Mouse (Mus musculus): Measurements from ENCODE around the gene Cth.

Gene Cth

DNA sequence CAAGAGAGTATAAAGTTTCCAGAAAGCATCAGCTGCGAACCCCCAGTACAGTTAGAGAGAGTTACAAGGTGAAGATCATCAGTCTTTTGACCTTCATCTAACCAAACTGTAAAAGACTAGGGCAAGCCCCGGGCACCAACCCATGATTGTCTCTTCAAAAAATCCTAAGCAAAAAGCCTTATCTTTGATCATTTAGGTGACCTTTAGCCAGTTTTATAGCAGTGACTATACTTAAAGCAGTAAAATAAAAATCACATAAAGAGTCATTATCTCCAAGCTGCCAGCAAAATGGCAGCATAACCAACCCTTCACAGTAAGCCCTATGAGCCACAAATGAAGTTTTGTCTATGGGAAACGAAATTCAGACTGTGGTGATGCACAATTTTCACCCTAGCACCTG is 14.6 kb downstream of the Cth start:
- DNase-seq (ENCODE audit: low spot score): no peak

DNA sequence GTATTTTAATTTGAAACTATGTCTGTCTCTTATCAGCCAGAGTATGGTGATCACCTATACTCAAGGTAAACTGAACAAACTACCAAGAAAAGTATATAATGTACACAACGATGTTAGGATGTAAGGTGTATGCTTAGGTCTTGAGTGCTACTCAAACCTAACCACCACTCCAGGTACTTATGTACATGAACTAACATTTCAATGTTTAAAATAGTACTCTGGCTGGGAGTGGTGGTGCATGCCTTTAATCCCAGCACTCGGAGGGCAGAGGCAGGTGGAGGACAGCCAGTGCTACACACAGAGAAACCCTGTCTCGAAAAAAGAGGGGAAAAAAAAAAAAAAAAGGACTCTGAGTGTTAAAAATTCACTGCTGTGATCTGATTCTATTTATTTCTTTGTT is 16.7 kb downstream of the Cth start:
- no peak for DNase-seq (ENCODE audit: low spot score)

DNA sequence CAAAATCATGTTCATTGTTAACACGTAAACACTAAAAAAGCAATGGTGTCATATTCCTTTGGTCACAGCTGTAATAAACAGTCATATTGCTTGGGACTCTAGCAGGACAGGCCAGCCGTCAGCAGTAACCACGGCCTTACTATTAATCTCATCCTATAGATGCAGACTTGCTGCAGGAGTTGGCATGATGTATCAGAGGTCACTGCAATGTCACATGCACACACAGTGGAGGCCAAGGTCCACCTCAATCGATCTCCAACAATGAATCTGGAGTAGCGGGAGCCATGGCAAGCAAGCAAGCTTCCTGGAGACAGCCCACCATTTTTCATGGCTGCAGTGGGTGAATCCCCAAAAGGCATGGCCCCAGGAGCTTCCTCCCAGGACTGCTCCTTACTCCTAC is 23.2 kb downstream of the Cth start:
- no peak for DNase-seq (ENCODE audit: low spot score)

DNA sequence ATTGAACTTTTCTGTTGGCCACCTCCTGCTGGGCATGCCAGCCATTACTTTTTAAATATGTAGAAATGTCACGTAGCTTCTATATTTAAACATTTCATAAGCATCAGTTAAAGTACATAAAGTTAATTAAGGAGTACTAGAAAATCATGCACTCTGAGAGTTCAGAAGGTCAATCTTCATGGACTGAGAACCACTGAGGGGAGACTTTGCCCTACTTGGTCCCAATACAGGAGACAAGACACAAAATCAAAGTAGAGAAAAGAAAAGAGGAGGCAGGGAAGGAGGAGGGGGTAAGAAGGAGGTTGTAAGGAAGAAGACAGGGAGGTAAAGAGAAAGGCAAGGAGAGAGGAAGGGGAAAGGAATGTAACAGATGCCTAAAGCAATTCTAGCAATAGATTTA is 24.9 kb downstream of the Cth start:
- DNase-seq (ENCODE audit: low spot score): no peak

DNA sequence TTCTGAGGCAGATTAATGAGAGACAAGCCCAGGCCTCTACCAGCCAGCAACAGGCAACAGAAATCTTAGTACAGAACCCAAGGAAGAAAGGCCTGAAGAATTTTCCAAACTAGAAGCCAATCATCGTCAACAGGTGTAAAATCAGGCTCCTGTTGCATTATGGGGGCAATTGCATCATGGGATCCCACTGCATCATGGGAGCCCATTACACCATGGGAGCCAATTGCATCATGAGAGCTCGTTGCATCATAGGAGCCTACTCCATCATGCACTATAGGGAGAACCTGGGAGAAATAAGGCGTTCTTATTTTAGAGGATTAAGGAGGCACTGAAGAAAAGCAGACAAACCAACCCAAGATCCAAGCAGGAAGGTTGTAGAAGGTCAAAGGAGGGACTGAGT is 27.2 kb downstream of the Cth start:
- no peak for DNase-seq (ENCODE audit: low spot score)

DNA sequence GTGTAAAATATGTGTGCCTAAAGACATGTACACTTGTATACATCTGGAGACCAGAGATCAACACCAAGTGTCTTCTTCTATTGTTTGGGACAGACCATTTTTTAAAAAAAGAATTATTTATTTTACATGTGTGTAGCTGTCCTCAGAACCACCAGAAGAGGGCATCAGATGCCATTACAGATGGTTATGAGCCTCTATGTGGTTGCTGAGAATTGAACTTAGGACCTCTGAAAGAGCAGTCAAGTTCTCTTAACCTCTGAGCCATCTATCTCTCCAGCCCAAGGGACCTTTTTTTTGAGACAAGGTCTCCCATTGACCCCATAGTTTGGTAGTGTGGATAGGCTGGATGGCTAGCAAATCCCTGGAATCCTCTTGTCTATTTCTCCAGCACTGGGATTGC is 33.1 kb downstream of the Cth start:
- DNase-seq (ENCODE audit: low spot score): no peak

DNA sequence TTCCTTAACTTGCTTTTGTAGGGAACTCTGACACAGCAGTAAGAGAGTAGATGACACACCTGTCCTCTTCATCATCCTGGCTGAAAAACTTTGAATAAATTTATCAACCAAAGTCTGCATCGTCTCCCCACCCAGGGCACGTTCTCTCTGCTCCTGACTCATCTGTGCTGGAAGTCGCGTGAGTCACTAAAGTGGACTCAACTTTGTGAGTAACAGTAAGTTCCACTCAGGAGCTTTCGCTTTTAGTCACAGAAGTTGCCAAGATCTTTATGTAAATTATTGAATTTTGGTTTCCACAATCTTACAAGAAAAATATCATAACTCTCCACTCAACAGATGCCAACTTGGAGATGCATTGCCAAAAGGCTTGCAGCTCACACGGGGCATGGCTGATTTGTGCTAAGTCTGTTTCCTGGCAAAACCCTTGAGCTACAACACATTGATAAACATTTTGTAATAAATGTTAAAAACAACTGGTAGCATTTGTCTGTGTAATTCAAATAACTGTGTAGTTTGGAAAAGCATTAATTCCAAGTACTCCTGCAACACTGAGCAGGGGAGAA is 40.7 kb downstream of the Cth start:
- DNase-seq (ENCODE audit: low spot score): no peak

DNA sequence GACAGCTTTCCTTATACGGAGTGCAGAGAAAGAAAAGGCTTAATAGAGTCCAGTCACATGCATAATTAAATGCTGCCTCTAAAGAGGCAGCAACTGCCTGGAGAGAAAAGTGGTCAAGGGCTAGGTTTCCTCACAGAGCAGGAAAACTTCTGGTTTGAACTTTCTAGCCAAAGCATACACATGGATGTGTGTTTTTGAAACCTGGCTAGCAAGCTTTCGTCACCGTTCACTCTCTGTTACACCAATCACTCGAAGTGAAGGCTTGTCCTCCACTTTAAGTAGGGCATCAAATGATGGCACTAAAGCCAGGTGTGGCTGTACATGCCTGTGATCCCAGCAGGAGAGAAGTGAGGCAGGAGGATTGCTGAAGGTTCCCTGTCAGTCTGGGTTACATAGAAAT is 41.8 kb downstream of the Cth start:
- DNase-seq (ENCODE audit: low spot score): no peak

DNA sequence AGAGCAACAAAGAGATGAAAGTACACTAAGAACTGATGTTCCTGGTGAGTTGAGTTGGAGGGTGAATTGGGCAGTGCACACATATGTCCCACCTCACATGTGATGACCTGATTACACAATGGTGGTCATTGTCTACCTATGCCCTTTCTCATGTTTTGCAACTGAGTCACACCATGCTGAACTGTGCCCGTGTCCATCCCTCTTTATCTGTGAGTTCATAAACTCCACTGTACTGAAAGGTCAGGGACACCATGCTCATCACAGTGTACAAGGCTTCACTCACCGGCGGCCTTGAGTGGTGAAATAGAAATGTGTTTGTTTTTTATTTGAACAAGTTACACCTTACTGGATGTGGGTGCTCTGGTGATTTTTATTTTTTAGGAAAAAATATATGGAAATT is 42.9 kb downstream of the Cth start:
- DNase-seq (ENCODE audit: low spot score): no peak

DNA sequence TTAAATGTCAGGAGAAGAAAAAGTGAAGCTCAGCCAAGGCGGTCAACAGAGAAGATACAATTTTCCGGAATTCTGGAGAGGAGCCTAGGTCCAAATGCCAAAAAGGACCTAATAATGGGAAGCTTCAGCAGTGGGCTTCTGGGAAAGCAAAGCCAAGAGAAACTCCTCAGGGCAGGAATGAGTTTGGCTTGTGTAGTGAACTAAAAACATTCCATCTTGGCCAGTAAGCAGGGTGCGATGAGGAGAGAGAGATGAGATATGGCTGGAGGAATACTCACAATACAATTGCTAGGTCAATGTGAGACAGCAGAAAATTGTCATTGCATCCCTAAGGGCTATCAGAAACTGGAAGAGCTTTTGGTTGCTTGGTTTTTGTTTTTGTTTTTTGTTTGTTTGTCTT is 43.9 kb downstream of the Cth start:
- DNase-seq (ENCODE audit: low spot score): no peak

DNA sequence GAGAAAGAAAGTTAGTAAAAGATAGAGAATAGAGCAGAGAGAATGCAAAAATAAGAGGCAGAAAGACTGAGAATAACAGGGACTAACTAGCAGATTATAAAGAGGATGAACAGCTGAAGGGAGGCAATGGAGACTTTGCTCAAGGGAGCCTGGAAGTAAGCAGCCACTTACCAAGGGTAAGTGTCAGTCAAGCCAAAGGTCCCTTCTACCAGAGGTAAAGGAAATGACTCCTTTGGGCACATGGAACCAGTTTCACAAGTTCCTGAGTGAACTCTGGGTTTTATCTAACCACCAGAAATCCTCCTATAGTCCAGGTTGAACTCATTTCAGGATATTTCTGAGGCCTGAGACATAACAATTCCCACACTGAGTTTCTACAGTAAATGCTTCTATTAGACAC is 47.0 kb downstream of the Cth start:
- no peak for DNase-seq (ENCODE audit: low spot score)

DNA sequence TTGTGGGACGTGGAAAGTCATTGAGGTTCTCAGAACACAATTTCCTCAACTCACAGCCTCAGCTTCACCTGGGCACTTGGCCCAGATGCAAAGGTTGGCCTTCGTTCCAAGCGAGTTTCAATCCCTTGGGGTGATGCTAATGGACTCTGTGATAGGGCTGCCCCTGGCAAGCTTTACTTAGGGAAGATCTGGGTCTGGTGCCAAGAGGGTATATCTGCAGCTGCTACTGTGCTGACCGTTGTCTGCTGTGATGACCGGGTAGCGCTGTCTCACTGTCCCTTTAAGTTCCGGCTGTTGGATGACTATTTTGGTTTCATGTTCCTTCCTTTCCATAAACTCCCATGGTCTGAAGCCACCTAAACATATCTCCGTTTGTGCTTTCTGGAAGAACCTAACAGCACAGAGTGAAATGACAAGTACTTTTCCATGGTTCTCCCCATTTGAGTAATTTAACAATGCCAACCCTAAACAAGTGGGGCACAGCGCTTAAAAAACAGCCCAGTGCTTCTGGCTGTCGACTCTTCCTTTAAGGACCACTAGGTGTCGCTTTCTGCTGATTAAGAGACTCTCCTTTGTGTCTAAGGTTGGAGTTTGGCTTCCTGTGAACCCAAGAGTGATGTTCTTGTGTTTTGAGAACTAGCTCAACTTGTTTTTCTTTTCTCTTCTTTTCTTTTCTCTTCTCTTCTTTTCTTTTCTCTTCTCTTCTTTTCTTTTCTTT is 48.3 kb downstream of the Cth start:
- DNase-seq (ENCODE audit: low spot score): peak; percentile 36

DNA sequence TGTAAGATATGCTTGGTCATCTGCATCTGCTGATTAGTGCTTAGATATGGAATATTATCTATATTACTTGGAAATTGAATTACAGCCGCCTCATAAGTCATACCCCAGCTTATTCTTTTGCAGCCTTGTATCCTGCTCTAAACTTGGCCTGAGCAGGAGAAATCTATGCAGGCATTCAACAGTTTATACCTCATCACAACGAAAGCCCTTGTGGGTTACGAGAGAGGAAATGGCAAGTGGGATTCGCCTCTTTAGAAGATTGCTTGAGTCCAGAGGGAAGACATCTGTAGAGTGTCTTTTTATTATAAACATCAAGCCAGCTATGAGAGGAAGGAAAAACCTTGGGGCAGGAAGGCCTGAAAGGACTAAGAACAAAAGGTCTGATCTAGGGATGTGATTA is 52.0 kb downstream of the Cth start:
- no peak for DNase-seq (ENCODE audit: low spot score)

DNA sequence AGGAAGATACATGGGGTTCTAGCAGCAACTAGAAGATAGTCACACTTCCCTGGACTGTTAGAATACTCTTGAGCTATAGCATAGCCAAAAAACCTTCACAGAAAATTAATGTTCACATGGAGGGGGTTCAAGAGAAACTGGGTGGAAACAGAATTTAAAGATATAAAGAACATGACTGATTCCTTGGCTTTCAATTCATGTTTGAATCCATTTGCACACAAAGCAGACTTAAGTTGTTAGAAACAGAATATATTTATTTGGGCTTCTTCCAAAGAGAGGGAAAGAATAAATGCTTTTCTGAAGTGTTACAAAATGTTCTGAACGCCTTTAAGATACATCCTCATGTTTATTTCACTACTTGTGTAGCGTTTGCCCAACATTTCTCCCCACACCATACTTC is 57.0 kb downstream of the Cth start:
- no peak for DNase-seq (ENCODE audit: low spot score)

DNA sequence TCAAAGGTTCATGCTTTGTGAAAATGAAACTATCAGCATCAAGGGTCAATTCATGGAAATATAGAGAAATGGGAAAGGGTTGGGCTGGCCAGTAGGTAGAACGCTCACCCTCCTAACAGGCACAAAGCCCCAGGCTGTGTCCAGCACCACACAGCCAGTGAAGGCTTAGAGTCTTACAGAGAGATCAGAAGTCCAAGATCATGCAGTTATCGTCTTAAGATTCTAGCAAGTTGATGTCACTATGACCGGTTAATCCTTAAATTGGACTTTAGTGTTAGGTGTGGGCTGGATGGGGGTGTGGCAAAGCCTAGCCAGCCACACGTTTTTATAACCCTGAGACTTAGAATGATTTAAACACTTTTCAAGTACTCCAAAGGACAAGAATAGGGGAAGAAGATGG is 58.6 kb downstream of the Cth start:
- no peak for DNase-seq (ENCODE audit: low spot score)

DNA sequence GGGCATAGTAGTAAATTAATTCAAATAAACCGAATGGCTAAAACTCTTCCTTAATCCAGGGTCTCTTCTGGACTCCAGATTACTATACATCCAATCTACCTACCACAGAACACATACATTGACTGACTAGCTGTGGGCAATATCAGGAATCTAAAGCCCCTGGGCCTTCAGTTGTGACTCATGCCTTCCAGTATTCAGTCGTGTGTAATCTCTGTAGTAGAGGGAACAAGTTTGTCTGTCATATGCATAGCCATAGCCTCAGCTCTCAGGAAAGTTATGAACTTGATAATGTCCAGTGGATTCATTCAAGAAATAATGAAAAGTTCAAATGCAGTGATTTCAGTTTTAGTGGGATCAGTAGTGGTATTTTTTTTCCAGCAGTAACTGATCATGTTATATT is 59.0 kb downstream of the Cth start:
- DNase-seq (ENCODE audit: low spot score): no peak

DNA sequence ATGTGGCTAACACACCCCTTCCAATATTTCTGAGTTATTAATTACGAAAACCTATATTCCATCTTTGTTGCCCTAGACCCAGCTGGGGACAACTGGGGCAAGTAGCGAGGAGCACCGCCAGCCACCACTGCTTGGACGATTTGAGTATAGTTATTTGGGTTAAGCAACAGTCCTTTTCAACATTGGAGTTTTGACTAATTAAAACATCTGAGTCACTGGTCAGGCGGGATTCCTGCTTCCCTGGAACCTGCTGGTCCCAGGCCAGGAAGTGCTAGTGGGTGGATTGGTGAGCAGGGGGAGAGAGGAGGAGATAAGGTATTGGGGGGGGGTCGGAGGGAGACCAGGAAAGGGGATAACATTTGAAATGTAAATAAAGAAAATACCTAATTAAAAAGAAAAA is 59.4 kb downstream of the Cth start:
- no peak for DNase-seq (ENCODE audit: low spot score)

DNA sequence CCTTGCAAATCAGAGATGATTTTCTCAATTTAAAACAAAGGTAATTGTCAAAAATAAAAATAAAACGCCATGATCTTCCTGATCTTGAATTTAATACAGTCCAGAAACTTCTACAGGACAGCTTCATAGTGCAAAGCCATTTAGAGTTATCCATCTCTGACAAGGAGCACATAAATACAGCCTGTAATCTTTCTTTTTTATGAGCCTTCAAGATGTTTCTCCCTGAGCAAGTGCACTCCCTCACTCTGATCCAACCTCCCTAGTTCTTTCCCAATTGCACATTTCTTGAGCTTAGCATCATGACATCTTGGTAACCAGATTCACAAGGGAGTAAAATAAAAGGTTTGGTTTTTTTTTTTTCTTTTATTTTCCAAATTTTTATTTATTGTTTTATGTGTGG is 72.1 kb downstream of the Cth start:
- DNase-seq (ENCODE audit: low spot score): no peak

DNA sequence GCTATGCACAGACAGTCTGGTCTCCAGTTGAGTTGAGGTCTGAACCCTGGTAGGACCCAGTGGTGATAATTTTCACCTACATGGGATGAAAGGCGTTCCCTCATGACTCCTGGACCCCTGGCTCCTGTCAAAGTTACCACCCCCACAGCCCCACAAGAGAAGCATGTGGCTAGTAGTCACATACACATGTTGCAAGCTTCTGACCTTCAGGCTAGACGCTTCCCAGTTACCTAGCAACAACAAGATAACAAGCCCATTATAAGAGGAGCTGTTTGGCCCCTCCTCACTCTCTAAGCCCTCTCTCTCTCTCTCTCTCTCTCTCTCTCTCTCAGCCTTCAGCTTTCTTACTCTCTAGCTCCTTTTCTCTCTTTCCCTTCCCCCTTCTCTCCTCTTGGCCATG is 76.4 kb downstream of the Cth start:
- no peak for DNase-seq (ENCODE audit: low spot score)

DNA sequence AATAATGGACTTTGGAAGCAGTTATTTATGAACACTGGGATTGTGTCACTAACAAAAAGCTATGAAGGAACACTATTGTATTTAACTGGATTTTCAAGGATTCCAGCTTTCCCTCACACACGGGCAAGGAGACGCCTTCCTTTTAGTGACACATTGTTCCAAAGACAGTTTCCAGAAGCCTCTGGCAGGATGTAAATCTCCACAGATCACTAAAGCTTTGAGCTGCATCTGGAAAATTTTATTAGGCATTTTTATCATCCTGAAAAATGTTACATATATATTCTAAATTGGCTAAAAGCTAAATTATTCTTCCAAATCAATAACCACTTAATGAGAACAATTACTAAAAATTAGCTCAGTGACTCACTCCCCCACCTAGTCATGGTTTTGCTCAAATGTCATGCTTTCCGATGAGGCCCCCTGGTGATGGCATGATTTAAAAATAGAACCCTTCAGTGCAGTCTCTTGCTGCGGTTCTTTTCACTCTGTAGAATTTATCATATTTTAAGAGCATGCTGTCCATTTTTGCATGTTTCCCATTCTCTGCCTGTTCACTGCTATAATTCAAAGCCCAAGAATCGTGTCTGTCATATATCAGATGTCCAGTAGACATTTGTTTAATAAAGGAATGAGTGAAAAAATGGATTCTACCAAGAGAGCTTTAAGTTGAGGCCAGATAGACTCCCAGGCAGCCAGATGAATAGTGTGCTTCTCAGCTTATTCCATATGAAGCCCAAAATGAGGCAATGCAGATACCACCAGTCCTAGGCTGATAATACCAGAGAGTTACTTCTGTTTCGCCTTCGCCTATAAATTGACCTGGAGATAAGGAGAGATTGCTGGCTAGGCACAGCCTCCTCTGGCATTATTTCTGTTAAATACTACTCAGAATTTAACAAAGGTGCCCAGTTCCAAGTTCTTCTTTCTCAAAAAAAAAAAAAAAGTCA is 77.3 kb downstream of the Cth start:
- no peak for DNase-seq (ENCODE audit: low spot score)

All from ovary, postnatal 14 days (tissue).